Mouse (Mus musculus) C2C12 (cell line): ENCODE measurements around the gene Hyal3.

ENCODE experiments used
- CTCF ChIP-seq: IDR thresholded peaks from one replicate; pipeline ENCODE4 v1.5.1; 2011; ENCODE audit not compliant: control insufficient read depth, insufficient read depth, insufficient read length
- MYOD1 ChIP-seq: IDR thresholded peaks from one replicate; pipeline ENCODE4 v1.6.1; 2011; ENCODE audit warnings: low read depth; ENCODE audit not compliant: control insufficient read depth, insufficient read length
- MYOG ChIP-seq: IDR thresholded peaks from one replicate; pipeline ENCODE4 v1.6.1; 2011; ENCODE audit not compliant: control insufficient read depth, insufficient read length; ENCODE audit errors: extremely low read depth
- USF1 ChIP-seq: IDR thresholded peaks from one replicate; pipeline ENCODE4 v1.6.1; 2011; ENCODE audit warnings: low read depth, mild to moderate bottlenecking, control low read depth, moderate library complexity

GRCm38 (mm10) chr9:107577871-107578270 lies 2.7 kb upstream of the Hyal3 start:
- TF ChIP-seq CTCF (no peak), MYOD1 (no peak), MYOG (no peak), USF1 (no peak)
